Mouse (Mus musculus): ENCODE measurements around the gene Lman1l. TPM values are rescaled to one million over a fixed set of nuclear protein-coding genes. Genes with fewer than 3 reads are reported as not detected.

The Lman1l gene
- polyA plus RNA-seq, 1 experiment from 2014 or later = not detected

- Histone ChIP-seq H3K27ac (replicated peaks; ENCODE audit: low read depth, low read length) (no peak overlapping the region), H3K4me2 (ENCODE audit: low read depth, low read length) (no peak overlapping the region), H3K27me3 (ENCODE audit: control insufficient read depth, insufficient read depth, low read length) (no peaks in the 10 kb centered on the region), H3K36me3 (replicated peaks; ENCODE audit: control insufficient read depth, insufficient read depth, low read depth, low read length) (no peaks in the 10 kb centered on the region), H3K9me3 (replicated peaks; ENCODE audit: control insufficient read depth, low read length) (no peaks in the 10 kb centered on the region), H3K4me3 (ENCODE audit: low read depth, low read length) (no peak overlapping the region), H3K9ac (replicated peaks; ENCODE audit: low read length) (no peak overlapping the region), H3K4me1 (ENCODE audit: control insufficient read depth, insufficient read depth, low read length) (no peaks in the 10 kb centered on the region)
- ATAC-seq (replicated peaks; ENCODE audit: insufficient number of reproducible peaks, low FRiP score, low TSS enrichment, low read depth) = no peak
- WGBS = 79% methylated on average over 6 of the region's 6 CpGs
- no peak for DNase-seq (ENCODE audit: low spot score)
These were observed 39.9 kb upstream of the Lman1l start for GRCm38 (mm10) chr9:57660501-57660900.

- Histone ChIP-seq H3K36me3 (replicated peaks; ENCODE audit: control insufficient read depth, insufficient read depth, low read depth, low read length) (no peaks in the 10 kb centered on the region), H3K4me1 (ENCODE audit: control insufficient read depth, insufficient read depth, low read length) (no peaks in the 10 kb centered on the region), H3K4me3 (ENCODE audit: low read depth, low read length) (no peak overlapping the region), H3K9ac (replicated peaks; ENCODE audit: low read length) (no peak overlapping the region), H3K9me3 (replicated peaks; ENCODE audit: control insufficient read depth, low read length) (no peaks in the 10 kb centered on the region), H3K27me3 (ENCODE audit: control insufficient read depth, insufficient read depth, low read length) (no peaks in the 10 kb centered on the region), H3K27ac (replicated peaks; ENCODE audit: low read depth, low read length) (no peak overlapping the region), H3K4me2 (ENCODE audit: low read depth, low read length) (no peak overlapping the region)
- WGBS = 26% methylated on average over 4 of the region's 4 CpGs
- peak; percentile 81 for DNase-seq (ENCODE audit: low spot score)
- no peak for ATAC-seq (replicated peaks; ENCODE audit: insufficient number of reproducible peaks, low FRiP score, low TSS enrichment, low read depth)
These were observed 39.2 kb upstream of the Lman1l start for GRCm38 (mm10) chr9:57659774-57660173.

- no peak for ATAC-seq (replicated peaks; ENCODE audit: insufficient number of reproducible peaks, low FRiP score, low TSS enrichment, low read depth)
- H3K4me2 ChIP-seq (ENCODE audit: low read depth, low read length) = no peak overlapping the region
These were observed 38.4 kb upstream of the Lman1l start for GRCm38 (mm10) chr9:57658970-57659369.

GRCm38 (mm10) chr9:57657843-57658242 lies 37.3 kb upstream of the Lman1l start:
- H3K4me2 ChIP-seq (ENCODE audit: low read depth, low read length) = no peak overlapping the region
- no peak overlapping the region for H3K27ac ChIP-seq (replicated peaks; ENCODE audit: low read depth, low read length)
- 60% methylated on average over 4 of the region's 4 CpGs for WGBS
- no peaks in the 10 kb centered on the region for H3K9me3 ChIP-seq (replicated peaks; ENCODE audit: control insufficient read depth, low read length)
- no peak for DNase-seq (ENCODE audit: low spot score)
- no peak overlapping the region for H3K9ac ChIP-seq (replicated peaks; ENCODE audit: low read length)
- ATAC-seq (replicated peaks; ENCODE audit: insufficient number of reproducible peaks, low FRiP score, low TSS enrichment, low read depth) = no peak
- H3K4me1 ChIP-seq (ENCODE audit: control insufficient read depth, insufficient read depth, low read length) = no peaks in the 10 kb centered on the region
- H3K27me3 ChIP-seq (ENCODE audit: control insufficient read depth, insufficient read depth, low read length) = peaks cover 5% of the 10 kb centered on the region; the same call in 1 of the 2 replicates
- no peak overlapping the region for H3K4me3 ChIP-seq (ENCODE audit: low read depth, low read length)
- no peaks in the 10 kb centered on the region for H3K36me3 ChIP-seq (replicated peaks; ENCODE audit: control insufficient read depth, insufficient read depth, low read depth, low read length)

More at GRCm38 (mm10) chr9:57658970-57659369, 38.4 kb upstream of the Lman1l start:
- no peaks in the 10 kb centered on the region for H3K9me3 ChIP-seq (replicated peaks; ENCODE audit: control insufficient read depth, low read length)
- no peak overlapping the region for H3K9ac ChIP-seq (replicated peaks; ENCODE audit: low read length)
- no peak overlapping the region for H3K4me3 ChIP-seq (ENCODE audit: low read depth, low read length)
- no peak overlapping the region for H3K27ac ChIP-seq (replicated peaks; ENCODE audit: low read depth, low read length)
- WGBS = 73% methylated on average over 4 of the region's 4 CpGs
- no peaks in the 10 kb centered on the region; the same call in 1 of the 2 replicates for H3K27me3 ChIP-seq (ENCODE audit: control insufficient read depth, insufficient read depth, low read length)
- H3K4me1 ChIP-seq (ENCODE audit: control insufficient read depth, insufficient read depth, low read length) = no peaks in the 10 kb centered on the region
- H3K36me3 ChIP-seq (replicated peaks; ENCODE audit: control insufficient read depth, insufficient read depth, low read depth, low read length) = no peaks in the 10 kb centered on the region
- no peak for DNase-seq (ENCODE audit: low spot score)

GRCm38 (mm10) chr9:57656631-57657350 lies 36.2 kb upstream of the Lman1l start:
- no peak overlapping the region for H3K9ac ChIP-seq (replicated peaks; ENCODE audit: low read length)
- no peak overlapping the region for H3K27ac ChIP-seq (replicated peaks; ENCODE audit: low read depth, low read length)
- no peaks in the 10 kb centered on the region for H3K36me3 ChIP-seq (replicated peaks; ENCODE audit: control insufficient read depth, insufficient read depth, low read depth, low read length)
- no peak for DNase-seq (ENCODE audit: low spot score)
- H3K4me3 ChIP-seq (ENCODE audit: low read depth, low read length) = no peak overlapping the region
- no peaks in the 10 kb centered on the region for H3K9me3 ChIP-seq (replicated peaks; ENCODE audit: control insufficient read depth, low read length)
- no peaks in the 10 kb centered on the region for H3K4me1 ChIP-seq (ENCODE audit: control insufficient read depth, insufficient read depth, low read length)
- H3K4me2 ChIP-seq (ENCODE audit: low read depth, low read length) = no peak overlapping the region
- H3K27me3 ChIP-seq (ENCODE audit: control insufficient read depth, insufficient read depth, low read length) = peaks cover 5% of the 10 kb centered on the region; the same call in 1 of the 2 replicates
- 80% methylated on average over 19 of the region's 19 CpGs for WGBS
- no peak for ATAC-seq (replicated peaks; ENCODE audit: insufficient number of reproducible peaks, low FRiP score, low TSS enrichment, low read depth)

GRCm38 (mm10) chr9:57655749-57656148 lies 35.2 kb upstream of the Lman1l start:
- Histone ChIP-seq H3K4me3 (ENCODE audit: low read depth, low read length) (no peak overlapping the region), H3K27me3 (ENCODE audit: control insufficient read depth, insufficient read depth, low read length) (peaks cover 5% of the 10 kb centered on the region; the same call in 1 of the 2 replicates), H3K9me3 (replicated peaks; ENCODE audit: control insufficient read depth, low read length) (no peaks in the 10 kb centered on the region), H3K27ac (replicated peaks; ENCODE audit: low read depth, low read length) (no peak overlapping the region), H3K36me3 (replicated peaks; ENCODE audit: control insufficient read depth, insufficient read depth, low read depth, low read length) (no peaks in the 10 kb centered on the region), H3K9ac (replicated peaks; ENCODE audit: low read length) (peak overlapping the region; percentile 22; the same call in 1 of the 2 replicates), H3K4me2 (ENCODE audit: low read depth, low read length) (peak overlapping the region; percentile 34; the same call in 1 of the 2 replicates), H3K4me1 (ENCODE audit: control insufficient read depth, insufficient read depth, low read length) (no peaks in the 10 kb centered on the region)
- 2% methylated on average over 11 of the region's 11 CpGs for WGBS
- DNase-seq (ENCODE audit: low spot score) = peak; percentile 97
- ATAC-seq (replicated peaks; ENCODE audit: insufficient number of reproducible peaks, low FRiP score, low TSS enrichment, low read depth) = peak; percentile 70

GRCm38 (mm10) chr9:57654966-57655365 lies 34.4 kb upstream of the Lman1l start:
- no peak overlapping the region for H3K27ac ChIP-seq (replicated peaks; ENCODE audit: low read depth, low read length)
- 97% methylated on average over 1 of the region's 1 CpGs for WGBS
- peaks cover 5% of the 10 kb centered on the region; the same call in 1 of the 2 replicates for H3K27me3 ChIP-seq (ENCODE audit: control insufficient read depth, insufficient read depth, low read length)
- no peaks in the 10 kb centered on the region for H3K9me3 ChIP-seq (replicated peaks; ENCODE audit: control insufficient read depth, low read length)
- H3K4me1 ChIP-seq (ENCODE audit: control insufficient read depth, insufficient read depth, low read length) = no peaks in the 10 kb centered on the region
- no peak overlapping the region for H3K9ac ChIP-seq (replicated peaks; ENCODE audit: low read length)
- H3K4me3 ChIP-seq (ENCODE audit: low read depth, low read length) = no peak overlapping the region
- H3K36me3 ChIP-seq (replicated peaks; ENCODE audit: control insufficient read depth, insufficient read depth, low read depth, low read length) = no peaks in the 10 kb centered on the region
- ATAC-seq (replicated peaks; ENCODE audit: insufficient number of reproducible peaks, low FRiP score, low TSS enrichment, low read depth) (no peak), DNase-seq (ENCODE audit: low spot score) (no peak)
- no peak overlapping the region for H3K4me2 ChIP-seq (ENCODE audit: low read depth, low read length)

- Histone ChIP-seq H3K9me3 (replicated peaks; ENCODE audit: control insufficient read depth, low read length) (no peaks in the 10 kb centered on the region), H3K4me2 (ENCODE audit: low read depth, low read length) (no peak within 1 kb of the TSS), H3K4me3 (ENCODE audit: low read depth, low read length) (no peak within 1 kb of the TSS), H3K9ac (replicated peaks; ENCODE audit: low read length) (no peak within 1 kb of the TSS), H3K27me3 (ENCODE audit: control insufficient read depth, insufficient read depth, low read length) (peaks cover 5% of the 10 kb centered on the region; the same call in 1 of the 2 replicates), H3K4me1 (ENCODE audit: control insufficient read depth, insufficient read depth, low read length) (no peaks in the 10 kb centered on the region), H3K27ac (replicated peaks; ENCODE audit: low read depth, low read length) (no peak within 1 kb of the TSS; the same call in 1 of the 2 replicates), H3K36me3 (replicated peaks; ENCODE audit: control insufficient read depth, insufficient read depth, low read depth, low read length) (no peaks in the 10 kb centered on the region)
- ATAC-seq (replicated peaks; ENCODE audit: insufficient number of reproducible peaks, low FRiP score, low TSS enrichment, low read depth) (no peak), DNase-seq (ENCODE audit: low spot score) (no peak)
- WGBS = 44% methylated on average over 5 of the region's 5 CpGs
These were observed 32.7 kb upstream of the Lman1l start, which contains the start of gene Csk for GRCm38 (mm10) chr9:57653283-57653682. Gene Csk, minus strand, starts transcription at chr9:57653631.
